Mouse (Mus musculus) activated CD4-positive, CD25-positive, alpha-beta regulatory T cell, adult 4 months (primary cell): ENCODE data around the gene Pde11a. TPM values are rescaled to one million over a fixed set of nuclear protein-coding genes. Genes with fewer than 3 reads are reported as not detected.

ENCODE experiments used
- ATAC-seq: one replicate; pipeline ENCODE4 v1.8.0; 2017
- polyA plus RNA-seq, 2 experiments: library from polyadenylated mRNA; unstranded; fragments of 100-300 nt; shearing (Covaris generic); gene quantifications; one replicate each; pipeline ENCODE4 v1.2.1; 2017

The Pde11a gene
- polyA plus RNA-seq, 2 experiments from 2014 or later, result 6.6 to 6.9 TPM

DNA sequence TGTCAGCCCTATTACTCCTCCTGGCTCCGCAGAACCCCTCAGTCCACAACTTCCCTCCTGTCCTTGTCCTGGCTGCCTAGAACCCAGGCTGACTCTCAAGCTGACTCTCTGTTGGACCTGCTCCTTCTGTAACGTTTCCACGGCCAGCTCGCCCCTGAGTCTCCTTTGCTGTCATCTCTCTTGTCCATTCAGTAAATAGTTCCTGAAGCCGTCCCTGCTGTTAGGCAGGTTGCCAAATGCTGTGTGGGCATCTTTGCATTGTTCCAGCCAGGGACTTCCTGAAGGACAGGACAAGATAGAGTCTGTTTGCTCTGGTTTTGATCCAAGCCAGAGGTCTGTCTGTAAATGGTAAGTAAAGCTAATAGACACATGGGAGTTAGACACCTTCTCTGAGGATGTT, 250.2 kb downstream of the Pde11a start:
- ATAC-seq, result no peak

DNA sequence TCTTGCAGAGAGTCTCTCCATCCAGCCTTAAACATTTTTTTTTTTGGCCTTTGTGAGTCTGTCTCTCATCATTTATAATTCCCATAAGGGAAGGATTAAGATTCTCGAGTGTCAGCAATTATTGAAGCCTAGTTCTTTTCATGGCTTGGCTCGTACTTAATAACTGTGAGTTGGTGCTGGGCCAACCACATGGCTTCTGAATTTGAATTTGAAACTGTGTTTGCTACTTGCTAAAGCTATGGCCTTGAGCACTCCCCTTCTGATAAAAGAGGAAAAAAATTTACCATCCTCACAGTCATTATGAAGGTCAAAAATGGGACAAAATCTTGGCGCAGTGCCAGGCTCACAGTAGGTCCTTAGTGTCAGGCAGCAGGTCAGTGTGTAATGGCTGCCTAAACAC, 251.4 kb downstream of the Pde11a start:
- no peak for ATAC-seq

DNA sequence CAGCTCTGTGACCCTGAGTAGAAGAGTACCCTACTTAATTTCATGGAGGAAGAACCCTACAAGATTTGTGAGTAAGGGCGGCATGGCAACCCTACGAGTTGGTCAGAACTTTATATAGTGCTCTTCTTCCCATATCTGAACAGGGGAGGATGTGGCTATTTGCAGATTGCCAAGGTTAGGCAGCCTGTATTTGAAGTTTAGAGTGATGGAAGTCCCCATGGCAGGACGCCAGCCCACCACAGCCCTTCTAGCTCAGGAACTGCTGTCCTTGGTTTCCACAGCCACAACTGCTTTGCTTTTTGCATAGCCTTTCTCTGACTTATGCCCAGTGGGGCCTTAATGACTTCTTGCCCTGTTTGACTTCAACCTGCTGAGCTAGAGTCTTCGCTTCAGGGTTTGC, 253.6 kb downstream of the Pde11a start:
- ATAC-seq, result no peak

DNA sequence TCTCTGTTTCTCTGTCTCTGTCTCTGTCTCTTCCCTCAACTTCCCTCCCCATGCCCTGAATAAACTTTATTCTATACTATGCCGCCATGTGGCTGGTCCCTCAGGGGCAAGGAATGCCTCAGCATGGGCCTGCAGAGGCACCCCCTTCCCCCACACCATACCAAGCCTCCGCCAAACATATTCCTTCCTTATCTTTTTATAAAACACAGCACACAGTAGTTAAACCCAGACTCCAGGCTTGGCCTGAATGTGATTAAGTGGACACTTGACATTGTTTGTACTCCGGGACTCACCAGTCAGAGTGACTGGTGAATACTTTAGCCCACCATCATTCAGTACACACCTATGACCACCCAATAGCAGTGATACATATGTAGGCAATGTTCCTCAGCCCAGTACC, 254.7 kb downstream of the Pde11a start:
- no peak for ATAC-seq

DNA sequence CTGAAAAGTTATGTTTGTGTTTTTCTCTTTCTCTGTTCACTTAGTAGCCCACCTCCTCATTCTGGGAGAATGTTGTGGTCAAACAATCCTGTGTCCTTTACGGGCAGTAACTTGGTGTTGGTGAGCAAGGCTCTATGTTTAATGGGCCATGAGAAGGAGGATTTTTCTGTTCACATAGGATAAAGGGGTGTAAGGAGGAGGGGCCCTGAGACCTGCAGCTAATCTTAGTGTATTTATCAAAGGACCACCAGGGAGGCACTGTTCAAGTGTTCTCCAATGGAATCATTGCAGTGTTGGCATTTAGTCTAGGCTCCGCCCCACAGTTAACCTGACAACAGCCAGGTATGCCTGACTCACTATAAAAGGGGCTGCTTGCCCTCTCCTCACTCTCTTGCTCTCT, 255.2 kb downstream of the Pde11a start:
- no peak for ATAC-seq

DNA sequence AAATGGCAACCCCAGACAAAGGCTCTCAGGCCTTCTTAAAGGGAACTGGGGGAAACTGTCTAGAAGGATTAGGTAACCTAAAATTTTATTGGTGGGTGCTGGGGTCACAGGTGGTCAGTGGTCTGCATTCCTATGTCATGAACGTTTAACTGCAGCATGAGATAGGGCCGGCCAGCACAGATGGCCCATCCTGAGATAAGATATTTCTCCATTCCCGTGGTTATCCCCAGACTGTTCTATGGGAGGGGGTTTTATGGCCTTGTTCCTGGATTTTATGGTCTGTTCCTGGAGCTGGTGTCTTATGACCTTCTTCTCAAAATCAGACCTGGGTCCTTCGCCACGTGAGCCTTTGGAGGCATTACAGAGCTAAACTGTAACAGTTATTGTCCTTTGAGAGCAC, 256.6 kb downstream of the Pde11a start:
- ATAC-seq, result no peak

DNA sequence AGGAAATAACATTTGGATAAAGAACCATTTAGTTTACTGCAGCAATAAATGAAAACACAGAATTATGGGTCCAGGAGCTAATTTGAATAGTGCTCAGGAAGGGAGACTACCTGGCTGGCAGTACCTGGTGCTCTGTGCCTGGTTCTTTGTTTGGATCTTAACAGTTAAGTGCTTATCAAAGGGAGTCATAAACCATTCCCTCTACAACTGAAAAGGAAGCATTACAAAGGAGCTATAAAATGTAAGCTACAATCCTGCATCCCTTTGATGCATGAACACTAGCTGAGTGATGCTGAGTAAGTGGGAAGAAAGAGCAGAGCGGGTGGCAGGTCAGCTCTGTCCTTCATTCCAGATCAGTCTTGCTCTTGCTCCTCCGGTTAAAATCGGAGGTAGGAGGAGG, 258.0 kb downstream of the Pde11a start:
- ATAC-seq, result no peak

DNA sequence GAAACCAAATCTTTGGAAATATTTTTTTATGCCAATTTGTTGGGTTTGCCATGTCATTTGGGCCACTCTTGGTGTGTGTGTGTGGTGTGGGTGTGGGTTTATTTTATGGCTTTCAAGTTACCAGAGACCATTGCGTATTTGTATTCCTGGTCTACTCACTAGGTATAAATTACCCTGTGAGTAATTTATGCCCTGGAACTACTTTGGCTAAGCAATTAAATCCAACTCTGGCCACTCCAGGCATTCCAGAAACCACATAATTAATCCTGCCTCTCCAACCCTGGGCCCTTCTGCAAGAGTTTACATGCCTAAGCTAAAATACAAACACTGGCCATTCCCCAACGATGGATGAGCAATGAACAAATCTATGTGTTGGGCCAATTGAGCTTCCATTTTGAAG, 261.7 kb downstream of the Pde11a start:
- ATAC-seq, result no peak

DNA sequence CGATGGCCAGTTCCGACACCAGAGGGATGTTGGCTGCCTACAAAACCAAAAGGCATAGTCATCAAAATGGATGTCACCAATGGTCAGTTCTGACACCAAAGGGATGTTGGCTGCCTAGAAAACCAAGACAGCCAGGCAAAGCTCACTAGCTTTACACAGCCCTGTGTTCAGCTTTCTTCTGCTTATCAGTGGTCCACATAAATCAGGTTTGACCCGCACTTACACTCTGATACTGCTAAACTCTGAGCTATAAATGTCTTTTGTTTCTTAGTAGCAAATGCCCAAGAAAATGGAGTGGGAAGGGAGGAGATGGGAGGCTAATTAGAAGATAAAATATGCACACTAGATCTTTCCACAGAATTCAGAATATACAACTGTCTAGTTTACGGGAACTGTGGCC, 262.5 kb downstream of the Pde11a start:
- ATAC-seq, result no peak

DNA sequence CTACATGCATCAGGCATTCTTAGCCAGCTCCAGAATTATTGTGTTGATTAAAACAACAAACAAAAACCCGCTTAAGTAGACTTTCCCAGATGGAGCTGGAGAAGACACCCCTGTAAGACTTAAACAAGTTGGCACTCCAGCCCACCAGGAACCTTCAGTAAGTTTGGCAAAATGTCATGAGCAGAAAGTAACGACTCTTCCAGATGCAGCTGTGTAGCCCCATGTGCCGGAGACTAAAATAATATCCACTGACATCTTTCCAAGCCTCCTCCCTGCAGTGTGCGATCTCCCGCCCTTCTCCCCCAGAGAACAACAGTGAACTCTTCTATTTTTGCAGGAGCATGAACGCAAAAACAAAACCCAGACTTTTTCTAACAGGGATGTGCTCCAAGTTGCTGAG, 265.5 kb downstream of the Pde11a start:
- ATAC-seq, result no peak

DNA sequence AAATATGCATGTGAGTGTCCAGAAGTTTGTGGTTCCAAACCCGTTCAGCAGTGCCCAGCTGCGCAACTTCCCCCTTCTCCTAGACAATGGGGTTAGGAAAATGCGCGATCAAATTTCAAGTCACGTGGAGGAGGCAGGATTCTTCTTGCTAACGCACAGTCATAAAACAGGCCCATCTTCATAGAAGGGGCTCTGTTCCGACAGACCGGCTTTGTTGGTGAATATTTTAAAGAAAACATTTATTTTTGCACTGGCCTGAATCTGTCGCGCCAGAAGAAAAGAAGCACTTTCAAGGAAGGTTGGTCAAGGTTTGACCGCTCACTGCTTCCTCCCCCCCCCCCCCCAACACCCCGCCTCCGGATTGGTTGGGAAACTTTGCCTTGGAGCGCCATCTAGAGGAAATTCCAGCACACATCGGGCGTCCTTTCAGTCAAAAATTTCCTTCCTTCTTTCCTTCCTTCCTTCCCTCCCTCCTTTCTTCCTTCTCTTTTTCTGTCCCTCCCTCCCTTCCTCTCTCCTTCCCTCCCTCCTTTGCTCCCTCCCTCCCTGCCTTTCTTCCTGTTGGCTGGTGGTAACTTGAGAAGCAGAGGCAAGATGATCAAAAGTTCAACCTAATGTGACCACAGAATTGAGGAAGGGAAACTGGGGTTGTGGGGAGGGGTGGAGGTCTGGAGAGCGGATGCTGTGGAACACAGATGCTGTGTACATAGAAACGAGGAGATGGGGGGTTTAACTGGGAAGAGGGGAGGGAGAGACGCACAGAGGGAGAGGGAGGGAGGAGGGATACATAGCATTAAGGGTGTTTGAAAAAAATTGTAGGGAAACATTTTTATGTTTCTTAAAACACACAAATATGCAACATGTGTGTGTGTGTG, 267.9 kb downstream of the Pde11a start:
- ATAC-seq, result no peak

DNA sequence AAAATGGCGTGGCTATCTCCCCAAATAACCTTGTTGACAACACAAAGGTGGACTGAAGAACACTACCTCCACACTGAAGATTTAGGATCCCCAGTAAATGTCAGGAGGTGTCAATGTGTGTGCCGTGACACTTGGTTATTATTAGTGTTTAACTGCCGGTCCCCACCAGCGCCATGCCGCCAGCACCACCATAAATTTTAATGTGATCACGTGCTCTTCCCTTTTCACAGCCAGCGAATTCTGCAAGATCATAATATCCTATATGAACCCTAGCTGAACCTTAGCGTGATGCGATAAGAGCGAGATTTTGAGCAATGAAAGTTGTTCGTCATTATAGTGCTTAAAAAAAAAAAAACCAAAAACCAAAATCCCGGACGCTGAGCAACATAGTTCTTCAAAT, 269.3 kb downstream of the Pde11a start:
- ATAC-seq, result no peak

DNA sequence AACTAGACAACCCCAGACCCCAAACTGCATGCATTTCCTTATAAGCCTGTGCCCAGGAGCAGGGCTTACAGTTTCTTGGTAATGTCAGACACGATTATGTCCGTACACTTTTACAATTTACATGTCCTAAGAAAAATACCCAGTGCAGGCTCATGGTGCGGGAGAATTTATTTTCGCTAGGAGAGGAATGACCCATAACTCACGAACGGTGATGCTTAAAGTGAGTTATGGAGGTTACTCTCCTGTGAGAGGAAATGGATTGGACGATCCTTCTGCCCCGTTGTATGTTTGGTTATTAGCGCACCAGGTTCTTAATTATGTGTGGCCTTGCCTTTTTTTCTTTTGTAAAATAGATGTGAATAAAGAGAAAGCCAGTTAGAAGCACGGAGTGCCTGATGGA, 270.4 kb downstream of the Pde11a start:
- no peak for ATAC-seq

DNA sequence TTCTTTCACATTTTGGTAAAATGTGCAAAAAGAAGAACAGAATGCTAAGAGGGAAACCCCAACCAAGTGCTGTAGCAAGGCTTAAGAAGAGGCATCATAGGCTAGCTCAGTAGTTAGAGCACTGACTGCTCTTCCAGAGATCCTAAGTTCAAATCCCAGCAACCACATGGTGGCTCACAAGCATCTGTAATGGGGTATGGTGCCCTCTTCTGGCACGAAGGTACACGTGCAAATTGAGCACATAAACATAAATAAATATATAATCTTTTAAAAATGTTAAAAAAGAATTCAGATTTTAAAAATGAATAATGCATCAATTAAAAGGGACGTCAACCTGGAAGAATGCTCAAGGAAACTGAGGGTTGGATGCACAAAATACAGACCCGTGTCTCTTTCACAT, 271.4 kb downstream of the Pde11a start:
- no peak for ATAC-seq

DNA sequence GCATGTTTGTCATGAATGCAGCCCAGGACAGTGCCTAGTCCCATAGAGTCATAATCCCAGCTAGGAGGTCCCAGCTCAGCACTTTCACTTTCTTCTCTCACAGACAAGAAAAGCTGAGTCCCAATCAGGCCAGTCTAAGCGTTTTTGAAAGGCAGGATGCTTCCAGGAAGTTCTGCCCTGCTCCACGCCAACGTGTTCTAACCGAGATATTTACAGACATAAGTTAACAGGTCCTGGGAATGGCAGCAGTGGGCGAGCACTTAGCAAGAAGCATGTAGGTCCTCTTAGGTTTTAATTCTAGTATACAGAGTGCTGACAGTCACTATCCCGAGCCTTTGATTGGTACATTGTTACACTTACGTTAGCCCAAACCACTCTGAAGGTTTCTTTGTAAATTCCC, 273.3 kb downstream of the Pde11a start:
- ATAC-seq, result no peak

DNA sequence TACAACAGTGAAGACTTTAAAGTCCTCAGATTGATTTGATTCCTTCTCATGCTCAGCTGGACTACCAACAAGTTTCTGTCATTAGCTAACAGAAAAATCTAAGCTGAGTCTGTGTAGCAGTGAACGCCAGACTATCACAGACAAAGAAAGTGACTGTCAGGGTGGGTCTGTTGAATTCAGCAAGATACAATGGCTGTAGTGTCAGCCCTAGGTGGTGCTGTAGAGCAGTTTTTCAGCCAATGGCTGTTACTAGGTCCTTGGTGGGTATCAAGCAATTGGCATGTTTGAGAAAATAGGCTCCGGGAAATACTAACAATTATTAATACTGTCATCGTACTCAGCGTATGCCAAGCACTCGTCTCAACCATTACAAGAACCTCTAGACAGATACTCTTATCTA, 274.5 kb downstream of the Pde11a start:
- no peak for ATAC-seq

DNA sequence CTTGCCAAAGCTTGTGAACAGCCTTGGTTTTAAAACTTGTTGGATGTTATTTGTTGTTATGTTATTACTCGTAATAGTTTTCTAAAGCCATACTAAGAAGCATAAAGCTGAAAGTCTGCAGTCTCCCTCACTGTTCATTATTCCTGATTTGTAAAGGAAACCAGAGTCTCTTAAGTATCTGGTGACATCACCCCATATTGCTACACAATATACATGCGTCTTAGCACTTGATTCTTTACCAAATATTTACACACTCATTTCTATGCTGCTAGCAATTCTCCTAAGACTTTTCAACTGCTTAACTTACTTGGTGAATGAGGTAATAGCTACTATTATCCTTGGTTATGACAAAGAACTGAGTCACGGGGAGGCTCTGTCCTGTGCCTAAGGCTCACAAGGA, 278.4 kb downstream of the Pde11a start:
- no peak for ATAC-seq

DNA sequence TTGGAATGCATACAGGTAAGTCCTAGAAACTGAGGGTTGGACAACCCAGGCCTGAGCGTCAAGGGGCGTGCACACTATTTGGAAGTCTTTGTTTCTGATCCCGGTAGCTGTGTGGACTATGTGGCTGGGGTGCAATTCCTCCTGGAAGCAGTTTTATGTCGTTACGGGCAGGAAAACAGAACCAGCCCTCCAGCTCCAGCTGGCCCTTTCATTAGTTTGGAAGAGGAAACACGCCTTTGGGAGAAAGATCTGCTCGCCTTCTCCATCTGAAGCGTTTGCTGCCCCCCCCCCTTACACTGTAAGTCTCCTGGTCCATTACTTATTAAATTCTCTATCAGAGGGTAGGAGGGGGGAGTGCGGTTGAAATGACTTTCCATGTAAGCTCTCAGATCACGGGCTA, 279.0 kb downstream of the Pde11a start:
- ATAC-seq, result no peak

DNA sequence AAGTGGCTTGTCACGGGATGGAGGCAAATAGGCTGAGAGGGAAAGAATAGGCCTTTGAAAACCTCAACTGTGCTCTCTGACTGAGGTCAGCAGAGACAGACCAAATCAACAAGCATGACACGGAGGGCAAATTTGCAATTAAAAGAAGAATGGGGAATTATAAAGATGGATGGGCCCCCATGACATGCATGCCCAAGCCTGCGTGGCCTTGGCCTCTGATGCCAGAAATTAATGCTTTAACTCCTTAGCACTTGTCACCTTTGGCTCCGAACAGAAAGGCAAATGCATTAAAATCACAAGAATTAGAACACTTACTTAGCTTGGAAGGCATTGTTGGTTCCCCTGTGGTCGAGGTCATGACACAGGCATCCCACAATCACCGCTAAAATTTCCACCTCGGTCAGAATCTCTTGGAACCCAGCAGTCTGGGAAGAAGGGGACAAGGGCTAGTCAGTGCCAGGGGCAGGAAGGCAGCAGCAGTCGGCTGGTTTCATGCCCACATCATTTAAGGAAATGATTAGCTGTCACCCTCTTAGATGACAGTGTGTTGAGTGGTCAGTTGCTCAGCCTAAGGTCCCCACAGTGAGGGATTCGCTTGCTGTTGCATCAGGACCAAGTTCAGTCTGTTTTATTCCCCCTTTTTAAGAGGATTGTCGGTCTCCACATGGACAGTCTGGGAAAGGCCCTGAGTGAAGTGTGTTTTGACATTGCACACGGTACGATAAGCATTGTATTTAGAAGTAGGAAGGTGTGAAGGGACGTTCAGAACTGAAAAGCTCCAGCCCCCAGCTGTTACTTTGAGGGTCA, 279.7 kb downstream of the Pde11a start:
- ATAC-seq, result no peak

DNA sequence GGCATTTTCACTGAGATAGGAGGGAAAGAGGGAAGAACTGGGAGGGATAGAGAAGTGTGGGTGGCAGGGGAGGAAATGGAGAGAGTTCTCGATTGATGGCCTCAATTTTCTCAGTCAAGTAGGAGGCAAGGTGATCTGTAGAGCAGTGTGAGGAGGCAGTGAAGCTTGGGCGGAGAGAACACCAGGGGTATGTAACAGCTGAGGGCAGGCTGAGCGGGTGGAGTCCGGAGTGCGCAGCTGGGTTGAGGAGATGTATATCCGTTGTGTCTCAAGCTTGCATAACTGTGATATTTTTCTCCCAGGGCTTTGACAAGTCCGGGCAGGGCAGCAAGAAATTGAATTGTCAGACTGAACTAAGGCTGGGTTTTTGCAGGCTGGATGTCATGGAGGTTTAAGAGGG, 281.0 kb downstream of the Pde11a start:
- ATAC-seq, result no peak

DNA sequence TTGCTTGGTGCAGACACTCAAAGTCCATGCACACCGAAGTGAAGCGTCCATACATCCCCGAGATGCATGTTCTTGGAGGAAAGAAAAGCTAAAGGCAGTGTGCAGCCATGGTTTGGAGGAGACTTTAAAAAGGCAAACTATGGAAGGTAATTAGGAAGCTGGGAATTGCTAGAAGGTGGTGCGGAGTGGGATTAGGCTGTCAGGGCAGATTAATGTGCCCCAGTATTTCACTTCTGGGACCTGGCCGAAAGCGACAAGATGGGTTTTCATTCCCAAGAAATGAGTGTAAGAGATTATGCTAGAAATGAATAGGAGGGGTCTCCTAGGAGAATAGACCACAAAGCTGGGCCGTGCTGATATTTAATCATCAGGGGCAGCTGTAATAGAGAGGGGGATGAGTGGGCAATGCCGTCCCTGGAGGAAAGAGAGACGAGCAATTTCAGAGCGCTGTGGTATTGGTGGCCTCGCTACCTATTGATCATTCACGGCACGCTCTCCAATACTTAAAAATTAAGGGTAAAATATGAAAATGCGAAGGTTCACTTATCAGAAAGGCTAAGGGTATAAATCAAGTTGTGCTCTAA, 284.7 kb downstream of the Pde11a start:
- ATAC-seq, result no peak

DNA sequence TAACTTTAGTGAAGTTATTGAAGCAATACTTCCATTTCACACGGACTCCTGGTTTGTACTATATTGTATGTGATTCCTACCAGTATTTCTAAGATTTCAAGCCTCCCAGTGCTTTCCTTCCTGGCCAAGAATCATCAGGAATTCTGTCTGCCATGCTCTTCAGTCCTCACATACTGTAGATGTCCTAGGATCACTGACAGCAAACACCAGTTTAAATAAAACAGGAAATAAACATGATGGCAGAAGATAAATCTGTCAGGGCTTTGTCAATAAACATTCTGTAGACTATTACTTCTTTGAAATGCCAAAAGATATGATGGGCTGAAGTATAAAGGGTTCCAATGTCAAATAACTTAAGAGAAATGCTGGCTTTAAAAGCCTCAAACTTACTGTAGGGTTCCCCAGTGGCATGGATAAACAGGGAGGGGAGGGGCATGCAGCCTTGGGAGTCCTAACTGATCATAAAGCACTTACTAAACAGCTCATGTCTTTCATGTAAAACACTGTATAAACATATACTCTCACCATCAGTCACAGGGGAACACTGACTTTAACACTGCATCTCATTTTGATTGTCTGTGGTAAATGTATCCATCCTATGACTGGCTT, 285.6 kb downstream of the Pde11a start:
- ATAC-seq, result no peak

DNA sequence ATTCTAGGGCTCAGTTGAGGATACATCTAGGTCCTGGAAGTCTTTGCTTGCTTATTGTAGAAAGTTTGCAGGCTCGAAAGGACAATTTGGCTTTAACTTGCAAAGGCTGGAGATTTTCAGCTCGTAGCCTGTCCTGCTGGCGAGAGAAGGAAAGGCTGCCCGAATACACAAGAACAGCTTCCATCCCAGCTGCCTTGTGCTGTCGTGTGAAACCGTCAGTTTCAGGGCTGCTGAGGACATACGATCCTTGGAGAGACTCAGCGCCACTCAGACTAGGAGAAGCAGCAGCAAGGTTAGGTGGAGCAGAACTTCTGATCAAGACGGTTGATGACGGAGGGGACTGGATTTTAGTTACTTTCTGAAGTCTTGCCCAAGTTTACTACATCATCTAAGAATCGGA, 287.2 kb downstream of the Pde11a start:
- no peak for ATAC-seq
